Mouse (Mus musculus) heart, adult 2 months (tissue): ENCODE measurements around the gene Rarb. TPM values are rescaled to one million over a fixed set of nuclear protein-coding genes. Genes with fewer than 3 reads are reported as not detected.
A peak's percentile ranks its signal among the peaks of the same experiment; 100 is the strongest.

Experiments
- DNase-seq, 2 experiments: peaks; one replicate each; pipeline ENCODE4 v3.0.0; 2021
- H3K27ac ChIP-seq: fragments of 200-600 bp; 2 replicates; pipeline ENCODE4 v1.8.1; 2022
- H3K27me3 ChIP-seq: fragments of 200-500 bp; 2 replicates; pipeline ENCODE4 v1.6.1; 2012; ENCODE audit warnings: mild to moderate bottlenecking, low read length, inconsistent platforms, mixed read lengths; ENCODE audit not compliant: control insufficient read depth, insufficient read depth
- H3K36me3 ChIP-seq: fragments of 200-500 bp; 2 replicates; pipeline ENCODE4 v1.6.1; 2012; ENCODE audit warnings: low read length, inconsistent platforms; ENCODE audit not compliant: control insufficient read depth, insufficient read depth
- H3K4me1 ChIP-seq: fragments of 200-500 bp; 2 replicates; pipeline ENCODE4 v1.6.1; 2011; ENCODE audit warnings: low read length; ENCODE audit not compliant: control insufficient read depth, insufficient read depth
- H3K4me3 ChIP-seq: fragments of 200-600 bp; 2 replicates; pipeline ENCODE4 v1.8.1; 2022
- H3K79me2 ChIP-seq: fragments of 200-500 bp; replicated peaks from 2 replicates; pipeline ENCODE4 v1.6.1; 2012; ENCODE audit warnings: mild to moderate bottlenecking, inconsistent platforms, low read length, moderate library complexity, mixed read lengths; ENCODE audit not compliant: control insufficient read depth, insufficient read depth
- H3K9ac ChIP-seq: fragments of 200-500 bp; 2 replicates; pipeline ENCODE4 v1.6.1; 2012; ENCODE audit warnings: low read depth, mild to moderate bottlenecking, control low read depth, inconsistent platforms, low read length, mixed read lengths
- CTCF ChIP-seq: fragments of 200-600 bp; IDR thresholded peaks from 2 replicates; pipeline ENCODE4 v1.8.1; 2022; ENCODE audit warnings: antibody characterized with exemption, mild to moderate bottlenecking, moderate library complexity
- EP300 ChIP-seq: fragments of 200-500 bp; IDR thresholded peaks from 2 replicates; pipeline ENCODE4 v1.6.1; 2011; ENCODE audit warnings: low read depth, low read length, control low read depth; ENCODE audit not compliant: insufficient read depth
- POLR2A ChIP-seq: fragments of 200-500 bp; IDR thresholded peaks from 2 replicates; pipeline ENCODE4 v1.6.1; 2011; ENCODE audit warnings: mild to moderate bottlenecking, low read depth, low read length, control low read depth; ENCODE audit not compliant: insufficient read depth
- WGBS: fragments of 180-500 bp; shearing (Covaris S2); methylation state at CpG from one replicate; pipeline ENCODE4 v1.1.7; 2018; 5-methylcytosine and 5-hydroxymethylcytosine counted together
- intact Hi-C: fragments of 180-260 bp; cut with DNase I; formaldehyde crosslinking; loops from one replicate; pipeline ENCODE4 v1.15.1; 2025
- polyA plus RNA-seq: library from polyadenylated mRNA; depleted of rRNA; stranded (reverse); fragments of >200 nt; gene quantifications from 2 replicates; pipeline ENCODE4 v1.2.3, GENCODE M21; 2012
- total RNA-seq, 2 experiments: library from RNA; stranded (reverse); gene quantifications; 2 replicates each; pipeline ENCODE4 v1.2.3; 2021

The Rarb gene
- total and polyA plus RNA-seq, 3 experiments: 8.1 to 21.0 (median 17.3) TPM

DNA sequence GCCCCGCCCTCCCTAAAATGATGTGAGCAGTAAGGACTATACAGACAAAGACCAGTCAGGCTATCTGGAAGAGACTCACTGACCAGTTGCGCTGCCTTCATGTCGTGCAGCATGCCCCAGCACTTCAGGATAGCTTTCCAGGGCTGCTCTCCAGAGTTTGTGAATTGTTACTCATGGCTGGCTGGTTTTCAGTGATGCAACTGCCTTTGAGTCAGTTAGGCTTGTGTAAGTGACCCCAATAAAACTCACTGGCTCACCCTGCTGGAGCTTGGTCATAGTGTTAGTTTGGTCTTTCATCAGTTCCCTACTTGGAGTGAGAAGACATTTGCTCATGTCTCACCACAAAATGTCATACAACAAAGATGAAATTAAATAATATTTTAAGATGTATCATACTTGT lies 292.8 kb downstream of the Rarb start:
- intact Hi-C loops: no loop called here
- no peaks in the 10 kb centered on the region for H3K27me3 ChIP-seq
- peaks cover 2% of the 10 kb centered on the region; the same call in 1 of the 2 replicates for H3K79me2 ChIP-seq
- H3K4me1 ChIP-seq: no peaks in the 10 kb centered on the region
- H3K36me3 ChIP-seq: no peaks in the 10 kb centered on the region
- H3K27ac ChIP-seq: no peak overlapping the region
- peak; percentile 40 to 69 for DNase-seq
- no peak overlapping the region for H3K9ac ChIP-seq
- TF ChIP-seq POLR2A (no peak), CTCF (peak; percentile 61), EP300 (0 out of 2 replicates have a peak, but pooled peaks have one; percentile 29)
- 78% methylated on average over 3 of the region's 3 CpGs for WGBS
- no peak overlapping the region for H3K4me3 ChIP-seq

DNA sequence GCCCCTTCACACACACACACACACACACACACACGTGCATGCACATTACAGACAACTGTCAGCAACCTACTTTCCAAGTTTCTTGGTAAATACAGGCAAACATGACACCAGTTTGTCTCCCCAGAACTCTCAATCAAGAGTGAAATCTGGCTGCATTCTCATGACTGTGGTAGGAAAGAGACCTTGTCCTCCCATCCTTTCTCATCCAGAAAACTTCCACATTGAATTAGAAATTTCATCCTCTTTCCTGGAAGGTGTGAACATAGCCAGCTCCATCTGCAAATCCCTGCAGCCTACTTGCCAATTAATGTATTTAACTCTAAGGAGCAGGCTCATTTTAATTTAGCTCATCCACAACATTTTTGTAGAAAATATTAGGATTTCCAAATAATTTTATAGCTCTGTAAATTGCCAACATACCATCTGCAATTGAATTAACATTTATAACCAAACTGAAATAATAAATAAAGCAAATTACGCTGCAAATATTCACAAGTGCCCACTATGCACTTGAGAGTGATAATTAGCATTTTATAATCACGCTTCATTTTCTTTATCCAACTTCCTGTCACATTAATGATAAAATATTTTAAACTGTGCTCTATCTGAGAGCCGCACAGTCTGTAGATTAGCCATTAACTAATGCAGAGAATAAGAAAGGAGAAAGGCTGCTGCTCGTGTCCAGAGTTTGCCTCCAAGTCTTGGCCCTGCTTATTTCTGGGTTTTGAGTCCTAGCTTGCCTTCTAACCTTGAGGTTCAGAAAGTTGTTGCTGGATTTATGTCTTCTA lies 293.6 kb downstream of the Rarb start:
- Histone ChIP-seq H3K4me1 (no peaks in the 10 kb centered on the region), H3K4me3 (no peak overlapping the region), H3K9ac (no peak overlapping the region), H3K27ac (no peak overlapping the region), H3K27me3 (no peaks in the 10 kb centered on the region), H3K36me3 (no peaks in the 10 kb centered on the region), H3K79me2 (peaks cover 2% of the 10 kb centered on the region; the same call in 1 of the 2 replicates)
- WGBS: 79% methylated on average over 5 of the region's 5 CpGs
- intact Hi-C loops: no loop called here
- DNase-seq: no peak
- TF ChIP-seq CTCF: no peak
- TF ChIP-seq EP300: no peak
- no peak for TF ChIP-seq POLR2A

DNA sequence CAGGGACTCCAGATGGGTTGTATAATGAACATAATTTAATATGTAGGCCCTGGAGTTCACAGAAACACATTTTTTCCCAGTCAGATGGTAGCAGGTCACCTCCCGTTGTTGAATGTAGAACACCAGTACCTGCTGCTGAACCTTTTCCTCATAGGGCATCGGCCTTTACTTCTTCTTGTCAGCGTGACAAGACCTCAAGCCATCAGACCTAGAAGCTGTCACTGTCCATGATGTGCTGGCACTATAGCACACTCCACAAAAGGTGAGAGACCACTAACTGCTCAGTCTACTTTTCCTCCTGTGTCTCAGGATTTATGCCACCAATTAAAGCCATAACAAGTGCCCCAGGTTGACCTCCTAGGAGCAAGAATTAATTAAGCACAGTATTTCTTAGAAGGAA lies 296.1 kb downstream of the Rarb start:
- no peak overlapping the region for H3K27ac ChIP-seq
- peaks cover 2% of the 10 kb centered on the region; the same call in 1 of the 2 replicates for H3K79me2 ChIP-seq
- intact Hi-C loops: no loop called here
- no peak for DNase-seq
- H3K4me1 ChIP-seq: peaks cover 3% of the 10 kb centered on the region; the same call in 1 of the 2 replicates
- TF ChIP-seq EP300 (no peak), CTCF (no peak), POLR2A (no peak)
- H3K27me3 ChIP-seq: no peaks in the 10 kb centered on the region
- no peak overlapping the region for H3K9ac ChIP-seq
- WGBS: 92% methylated on average over 3 of the region's 3 CpGs
- H3K36me3 ChIP-seq: peaks cover 3% of the 10 kb centered on the region; the same call in 1 of the 2 replicates
- no peak overlapping the region for H3K4me3 ChIP-seq

DNA sequence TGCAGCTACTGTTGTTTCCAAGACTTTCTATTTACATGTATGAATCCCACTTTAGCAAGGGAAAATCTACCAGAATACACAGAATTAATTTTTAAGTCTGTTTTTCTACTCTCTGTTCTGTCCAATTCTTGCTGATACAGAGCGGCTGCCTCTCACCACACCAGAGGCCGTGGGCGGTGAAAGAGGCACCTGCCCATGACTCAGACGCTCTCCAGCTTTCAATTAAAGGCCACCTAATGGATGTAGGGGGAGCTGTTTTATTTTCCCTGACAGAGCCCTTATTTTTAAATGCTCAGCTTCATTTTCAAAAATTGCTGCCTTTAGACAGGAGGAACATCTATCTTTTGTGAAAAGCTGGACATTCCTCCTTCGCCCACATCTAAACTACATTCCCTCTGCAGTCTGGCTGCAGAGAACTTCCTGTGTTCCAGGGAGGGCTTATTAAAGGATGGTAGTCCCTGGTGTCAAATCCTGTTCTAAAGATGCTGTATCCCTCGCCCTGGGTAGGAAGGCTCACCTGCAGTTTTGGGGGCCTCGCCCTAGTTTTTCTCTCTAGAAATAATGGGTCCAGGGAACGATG lies 299.3 kb downstream of the Rarb start:
- H3K4me1 ChIP-seq: peaks cover 10% of the 10 kb centered on the region
- TF ChIP-seq POLR2A (no peak), EP300 (no peak), CTCF (peak; percentile 14; the same call in 1 of the 2 replicates)
- H3K36me3 ChIP-seq: peaks cover 9% of the 10 kb centered on the region
- no peak overlapping the region for H3K9ac ChIP-seq
- no peaks in the 10 kb centered on the region for H3K27me3 ChIP-seq
- no peak for DNase-seq
- WGBS: 79% methylated on average over 8 of the region's 8 CpGs
- intact Hi-C loops: no loop called here
- H3K4me3 ChIP-seq: no peak overlapping the region
- 0 out of 2 replicates have a peak, but pooled peaks cover 2% of the 10 kb centered on the region for H3K79me2 ChIP-seq
- H3K27ac ChIP-seq: no peak overlapping the region

DNA sequence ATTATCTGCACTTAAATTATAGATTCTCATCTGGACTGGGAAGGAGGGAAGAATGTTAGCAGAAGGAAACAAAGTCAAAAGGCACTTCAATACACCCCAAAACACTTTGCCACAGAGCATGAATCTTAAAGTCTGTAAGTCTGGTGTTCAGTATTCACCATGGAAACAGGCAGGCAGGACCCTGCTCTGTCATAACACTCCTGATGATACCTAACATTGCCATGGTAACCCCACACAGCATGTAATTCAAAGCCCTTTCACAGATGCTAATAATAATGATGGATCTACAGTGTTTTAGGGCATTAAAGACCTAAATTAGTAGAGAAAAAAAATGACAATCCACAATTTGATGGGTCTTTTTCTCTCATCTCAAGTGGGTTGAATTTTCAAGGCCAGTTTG lies 301.0 kb downstream of the Rarb start:
- no peaks in the 10 kb centered on the region for H3K27me3 ChIP-seq
- H3K4me3 ChIP-seq: no peak overlapping the region
- H3K9ac ChIP-seq: no peak overlapping the region
- H3K4me1 ChIP-seq: peaks cover 10% of the 10 kb centered on the region
- H3K36me3 ChIP-seq: peaks cover 9% of the 10 kb centered on the region
- no peak overlapping the region for H3K27ac ChIP-seq
- no peak for TF ChIP-seq EP300
- no peak for TF ChIP-seq POLR2A
- no peak for TF ChIP-seq CTCF
- no peak for DNase-seq
- 0 out of 2 replicates have a peak, but pooled peaks cover 2% of the 10 kb centered on the region for H3K79me2 ChIP-seq
- intact Hi-C loops: no loop called here

DNA sequence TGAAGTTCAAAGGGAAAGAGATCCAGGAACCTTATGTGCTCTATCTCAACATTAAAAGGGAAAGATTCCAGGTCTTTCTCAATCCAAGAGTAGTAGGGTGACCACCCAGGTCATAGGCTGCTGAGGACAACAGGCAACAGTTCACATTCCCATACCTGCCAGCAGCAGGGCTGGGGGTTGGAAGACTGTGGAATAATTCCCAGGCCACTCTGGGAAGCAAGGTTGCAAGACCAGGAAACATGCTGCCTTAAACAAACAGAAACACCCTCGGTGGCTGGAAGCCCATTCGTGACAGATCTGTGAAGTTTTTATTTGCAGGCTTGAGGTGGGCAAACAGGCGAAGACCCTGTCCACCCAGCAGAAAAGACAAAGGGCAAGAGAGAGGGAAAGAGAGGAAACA lies 303.2 kb downstream of the Rarb start:
- H3K27me3 ChIP-seq: no peaks in the 10 kb centered on the region
- no peak for DNase-seq
- no peak overlapping the region for H3K9ac ChIP-seq
- no peak overlapping the region for H3K27ac ChIP-seq
- H3K4me1 ChIP-seq: peaks cover 12% of the 10 kb centered on the region
- H3K36me3 ChIP-seq: peaks cover 9% of the 10 kb centered on the region
- 44% methylated on average over 3 of the region's 3 CpGs for WGBS
- TF ChIP-seq CTCF (no peak), POLR2A (no peak), EP300 (no peak)
- no peak overlapping the region for H3K4me3 ChIP-seq
- no peaks in the 10 kb centered on the region for H3K79me2 ChIP-seq
- intact Hi-C loops: no loop called here
